Mouse (Mus musculus) brain, embryonic 14.5 days (tissue): ENCODE measurements at regions not wholly inside any gene's neighbourhood (a gene's known extent, or its start where the extent isn't known, plus 50 kb on each side); places are given as distances from the start of the nearest gene placed in this dataset.

Experiments used
- CTCF ChIP-seq: fragments of 200-500 bp; IDR thresholded peaks from 2 replicates; pipeline ENCODE4 v1.5.1; 2012; ENCODE audit warnings: inconsistent platforms, mild to moderate bottlenecking, moderate library complexity, borderline replicate concordance; ENCODE audit not compliant: insufficient read depth, insufficient read length; ENCODE audit errors: extremely low read depth
- POLR2A ChIP-seq: fragments of 200-500 bp; IDR thresholded peaks from 2 replicates; pipeline ENCODE4 v1.6.1; 2012; ENCODE audit warnings: mild to moderate bottlenecking, inconsistent platforms, borderline replicate concordance; ENCODE audit not compliant: poor library complexity, insufficient read depth, insufficient read length, severe bottlenecking; ENCODE audit errors: extremely low read depth

DNA sequence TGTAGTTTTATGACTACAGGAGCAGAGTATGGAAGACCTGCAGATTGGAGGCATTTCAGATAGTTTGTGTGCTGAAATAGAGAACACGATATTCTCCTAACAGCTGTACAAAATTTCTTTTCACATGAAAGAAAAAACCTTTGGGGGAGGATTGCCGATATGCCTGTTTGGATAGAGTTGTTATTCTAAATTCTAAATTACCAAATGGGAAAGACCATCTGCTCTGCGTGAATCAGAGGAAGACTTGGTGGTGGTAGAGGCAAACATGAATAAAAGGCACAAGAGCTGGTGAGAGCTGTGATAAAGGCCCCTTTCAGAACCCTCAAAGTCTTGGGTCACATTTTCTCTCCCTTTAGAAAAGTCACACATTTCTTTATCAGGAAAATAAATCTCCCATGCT, 96.9 kb upstream of the Mpdz start:
- TF ChIP-seq CTCF = no peak
- TF ChIP-seq POLR2A = no peak
